Mouse (Mus musculus) cortical plate, adult 2 months (tissue): ENCODE measurements around the gene Cldn9. TPM values are rescaled to one million over a fixed set of nuclear protein-coding genes. Genes with fewer than 3 reads are reported as not detected.

Experiments
- H3K27ac ChIP-seq: fragments of 200-500 bp; 2 replicates; pipeline ENCODE4 v1.5.1; 2012; ENCODE audit warnings: low read length, control low read depth, inconsistent platforms; ENCODE audit not compliant: insufficient read depth
- H3K4me1 ChIP-seq: fragments of 200-500 bp; 2 replicates; pipeline ENCODE4 v1.6.1; 2011; ENCODE audit warnings: low read length; ENCODE audit not compliant: control insufficient read depth, insufficient read depth
- H3K4me3 ChIP-seq: fragments of 200-500 bp; 2 replicates; pipeline ENCODE4 v1.5.1; 2011; ENCODE audit warnings: mild to moderate bottlenecking, low read length, control low read depth; ENCODE audit not compliant: insufficient read depth
- CTCF ChIP-seq: fragments of 200-500 bp; IDR thresholded peaks from 2 replicates; pipeline ENCODE4 v1.5.1; 2011; ENCODE audit warnings: mild to moderate bottlenecking, control low read depth, low read length; ENCODE audit not compliant: insufficient read depth; ENCODE audit errors: extremely low read depth
- POLR2A ChIP-seq: fragments of 200-500 bp; IDR thresholded peaks from 2 replicates; pipeline ENCODE4 v1.6.1; 2011; ENCODE audit warnings: mild to moderate bottlenecking, low read length, control low read depth; ENCODE audit not compliant: insufficient read depth; ENCODE audit errors: extremely low read depth
- polyA plus RNA-seq: library from polyadenylated mRNA; depleted of rRNA; stranded (reverse); fragments of >200 nt; gene quantifications from 2 replicates; pipeline ENCODE4 v1.2.3, GENCODE M21; 2012; rRNA removed

Cldn9 gene
- polyA plus RNA-seq, 1 experiment: 0.13 TPM

DNA sequence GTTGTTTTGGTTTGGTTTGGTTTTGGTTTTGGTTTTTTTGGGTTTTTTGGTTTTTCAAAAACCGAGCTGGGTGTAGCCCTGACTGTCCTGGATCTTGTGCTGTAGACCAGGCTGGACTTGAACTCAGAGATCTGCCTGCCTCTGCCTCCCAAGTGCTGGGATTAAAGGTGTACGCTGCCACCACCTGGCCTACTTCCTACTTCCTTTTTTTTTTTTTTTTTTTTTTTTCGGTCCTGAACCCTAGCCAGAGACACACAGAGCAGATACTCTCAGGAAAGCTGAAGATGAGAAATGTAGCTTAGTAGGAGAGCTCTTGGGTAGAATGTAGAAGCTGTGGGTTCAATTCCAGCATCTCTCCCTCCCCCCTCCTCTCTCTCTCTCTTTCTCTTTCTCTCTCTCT is 25.4 kb downstream of the Cldn9 start:
- TF ChIP-seq POLR2A (no peak), CTCF (no peak)
- H3K4me3 ChIP-seq: no peak overlapping the region
- no peaks in the 10 kb centered on the region for H3K4me1 ChIP-seq
- H3K27ac ChIP-seq: no peak overlapping the region

DNA sequence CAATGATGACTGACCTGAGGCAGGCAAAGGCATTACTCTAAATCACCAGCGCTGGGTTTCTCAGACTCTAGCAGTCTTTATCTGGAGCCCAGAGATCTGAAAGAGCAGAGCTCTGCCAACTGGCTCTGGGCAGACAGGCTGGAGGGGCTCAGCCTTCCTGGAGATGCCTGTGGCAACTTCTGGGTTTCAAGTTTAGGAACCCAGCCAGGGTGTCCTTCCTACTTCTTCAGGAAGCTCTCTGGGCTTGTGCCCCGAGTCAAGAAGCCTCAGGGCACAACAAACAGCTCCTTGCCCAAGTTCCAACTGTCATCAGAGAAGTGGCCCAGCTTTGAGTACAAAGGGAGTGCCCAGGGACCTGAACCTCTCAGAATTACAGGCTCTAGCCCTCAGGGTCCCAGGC is 29.4 kb downstream of the Cldn9 start:
- Histone ChIP-seq H3K4me1 (no peaks in the 10 kb centered on the region), H3K27ac (no peak overlapping the region), H3K4me3 (no peak overlapping the region)
- TF ChIP-seq CTCF: no peak
- no peak for TF ChIP-seq POLR2A

DNA sequence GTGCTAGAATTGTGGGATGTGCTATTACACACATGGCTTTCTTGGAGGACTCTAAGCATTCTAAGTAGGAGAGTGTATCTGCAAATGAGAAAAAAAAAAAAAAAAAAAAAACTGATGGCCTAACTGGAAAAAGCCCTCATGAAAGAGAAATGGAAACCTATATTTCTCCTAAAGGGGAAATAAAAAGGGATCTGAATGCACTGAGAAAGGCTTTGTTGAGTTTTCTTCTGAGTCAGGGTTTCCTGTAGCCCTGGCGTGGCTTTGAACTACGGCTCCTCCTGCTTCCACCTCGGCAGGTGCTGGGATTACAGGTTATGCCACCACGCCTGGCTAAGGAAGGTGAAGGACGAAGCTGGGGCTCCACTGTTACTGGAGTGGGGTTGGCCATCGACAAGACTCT is 29.8 kb downstream of the Cldn9 start:
- Histone ChIP-seq H3K4me1 (no peaks in the 10 kb centered on the region), H3K4me3 (no peak overlapping the region), H3K27ac (no peak overlapping the region)
- TF ChIP-seq POLR2A: no peak
- TF ChIP-seq CTCF: no peak

DNA sequence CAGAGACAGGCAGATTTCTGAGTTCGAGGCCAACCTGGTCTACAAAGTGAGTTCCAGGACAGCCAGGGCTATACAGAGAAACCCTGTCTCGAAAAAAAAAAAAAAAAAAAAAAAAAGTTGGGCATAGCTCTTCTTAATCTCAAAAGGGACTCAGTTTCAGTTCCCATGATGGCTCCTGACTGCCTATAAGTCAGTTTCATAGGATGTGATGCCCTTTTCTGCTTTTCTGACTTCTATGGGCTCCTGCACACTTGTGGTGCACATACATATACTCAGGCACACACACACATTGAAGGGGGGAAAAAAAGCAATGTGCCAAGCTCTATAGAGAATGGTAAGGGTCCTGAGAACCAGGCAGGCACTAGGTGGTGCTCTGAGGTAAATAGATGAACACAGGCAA is 30.5 kb downstream of the Cldn9 start:
- Histone ChIP-seq H3K4me3 (no peak overlapping the region), H3K4me1 (no peaks in the 10 kb centered on the region), H3K27ac (no peak overlapping the region)
- no peak for TF ChIP-seq CTCF
- no peak for TF ChIP-seq POLR2A

GRCm38 (mm10) chr17:23651363-23651762 is 32.5 kb downstream of the Cldn9 start:
- H3K4me1 ChIP-seq: no peaks in the 10 kb centered on the region
- H3K4me3 ChIP-seq: no peak overlapping the region
- TF ChIP-seq CTCF (no peak), POLR2A (no peak)
- H3K27ac ChIP-seq: no peak overlapping the region

GRCm38 (mm10) chr17:23645894-23646293 is 37.9 kb downstream of the Cldn9 start:
- Histone ChIP-seq H3K27ac (no peak overlapping the region), H3K4me3 (no peak overlapping the region), H3K4me1 (no peaks in the 10 kb centered on the region)
- no peak for TF ChIP-seq POLR2A
- no peak for TF ChIP-seq CTCF

DNA sequence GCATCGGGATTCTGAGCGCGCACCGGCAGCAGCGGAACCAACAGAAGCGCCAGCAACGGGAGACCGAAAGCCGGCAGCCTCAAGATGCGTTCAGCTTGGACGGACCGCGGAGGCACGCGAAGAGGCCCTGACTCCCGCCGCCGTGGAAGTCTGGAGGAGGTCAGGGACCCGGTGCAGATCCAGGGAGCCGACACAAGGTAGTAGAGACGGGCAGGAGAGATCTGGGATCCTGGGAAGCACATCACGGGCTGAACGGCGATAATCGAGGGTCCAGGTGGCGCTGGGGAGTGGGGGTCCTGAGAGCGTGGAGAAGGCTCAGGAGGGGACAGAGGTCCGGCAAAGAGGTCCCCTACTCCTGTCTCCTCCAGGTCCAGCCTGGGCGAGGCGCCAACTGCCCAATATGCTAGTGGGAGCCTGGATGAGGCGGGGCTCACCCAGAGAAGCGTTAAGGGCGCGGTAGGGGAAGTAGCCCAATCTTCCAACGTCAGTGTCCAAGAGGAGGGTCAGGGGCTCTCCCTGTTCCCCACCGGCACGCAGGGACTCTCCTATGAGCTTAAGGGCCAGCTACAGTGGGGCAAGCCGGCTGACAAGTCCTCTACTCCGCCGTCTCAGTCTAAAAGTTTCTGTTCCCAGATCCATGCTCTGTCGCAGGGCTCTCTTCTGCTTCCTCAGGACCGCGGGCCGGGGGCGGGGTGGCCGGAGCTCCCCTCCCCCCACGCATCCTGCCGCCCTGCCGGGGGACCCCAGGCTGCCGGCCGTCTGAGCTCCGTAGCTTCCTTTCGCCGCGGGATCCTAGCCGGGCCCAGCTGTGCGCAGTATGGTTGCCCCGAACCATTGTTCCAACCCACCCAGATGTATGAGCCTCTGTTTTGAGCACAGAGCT is 39.0 kb downstream of the Cldn9 start, which contains the start of gene Mmp25:
Gene Mmp25 (minus strand): TSS at position 665 of the 883 bp plus-strand sequence.
- no peak within 1 kb of the TSS for H3K27ac ChIP-seq
- peak within 1 kb of the TSS; percentile 22; the same call in 1 of the 2 replicates for H3K4me3 ChIP-seq
- no peaks in the 10 kb centered on the region for H3K4me1 ChIP-seq
- TF ChIP-seq POLR2A: no peak
- TF ChIP-seq CTCF: no peak

Other genes with a start within 250 kb of the Cldn9 start
- gene Vmn2r117, start 204.3 kb downstream of the Cldn9 start, polyA plus RNA-seq: not detected in 2 replicates
- gene Zfp213, start 119.8 kb downstream of the Cldn9 start, polyA plus RNA-seq: 7.9 and 8.7 TPM in 2 replicates
- 27.2 and 28.5 TPM in 2 replicates for gene Zfp13, start 84.5 kb downstream of the Cldn9 start, polyA plus RNA-seq
- gene Zscan10, start 83.2 kb downstream of the Cldn9 start, polyA plus RNA-seq: 0.13 TPM in 1 of 2 replicates, not detected in the other
- 0.23 and 0.28 TPM in 2 replicates for gene Mmp25, start 38.7 kb downstream of the Cldn9 start, polyA plus RNA-seq
- gene Bicdl2, start 23.5 kb downstream of the Cldn9 start, polyA plus RNA-seq: 0.10 TPM in 1 of 2 replicates, not detected in the other
- gene Hcfc1r1, start 10.4 kb downstream of the Cldn9 start, polyA plus RNA-seq: 137 and 139 TPM in 2 replicates
- 8.5 and 8.8 TPM in 2 replicates for gene Thoc6, start 10.1 kb downstream of the Cldn9 start, polyA plus RNA-seq
- 2.7 and 4.2 TPM in 2 replicates for gene Tnfrsf12a, start 6.6 kb downstream of the Cldn9 start, polyA plus RNA-seq
- gene Cldn6, start 4.8 kb downstream of the Cldn9 start, polyA plus RNA-seq: 0.09 TPM in 1 of 2 replicates, not detected in the other
- 0.21 TPM in 2 replicates for gene 1520401A03Rik, start 38.8 kb upstream of the Cldn9 start, polyA plus RNA-seq
- 10.3 and 10.6 TPM in 2 replicates for gene Pkmyt1, start 42.3 kb upstream of the Cldn9 start, polyA plus RNA-seq
- gene Paqr4, start 56.8 kb upstream of the Cldn9 start, polyA plus RNA-seq: 61.8 and 65.7 TPM in 2 replicates
- gene Kremen2, start 61.8 kb upstream of the Cldn9 start, polyA plus RNA-seq: 0.85 and 0.96 TPM in 2 replicates
- gene Flywch1, start 87.6 kb upstream of the Cldn9 start, polyA plus RNA-seq: 257 and 259 TPM in 2 replicates
- 27.2 and 28.8 TPM in 2 replicates for gene Flywch2, start 102.1 kb upstream of the Cldn9 start, polyA plus RNA-seq
- 640 and 696 TPM in 2 replicates for gene Srrm2, start 106.5 kb upstream of the Cldn9 start, polyA plus RNA-seq
- 547 and 628 TPM in 2 replicates for gene Elob, start 145.1 kb upstream of the Cldn9 start, polyA plus RNA-seq
- gene Prss33, start 152.0 kb upstream of the Cldn9 start, polyA plus RNA-seq: not detected in 2 replicates
- gene Prss32, start 159.8 kb upstream of the Cldn9 start, polyA plus RNA-seq: not detected in 2 replicates
- 0.23 and 0.29 TPM in 2 replicates for gene Prss41, start 160.1 kb upstream of the Cldn9 start, polyA plus RNA-seq
- gene Prss21, start 184.0 kb upstream of the Cldn9 start, polyA plus RNA-seq: not detected in 2 replicates
- not detected in 2 replicates for gene Dcpp1, start 196.8 kb upstream of the Cldn9 start, polyA plus RNA-seq
- gene Dcpp2, start 196.9 kb upstream of the Cldn9 start, polyA plus RNA-seq: not detected in 2 replicates
- gene Dcpp3, start 233.4 kb upstream of the Cldn9 start, polyA plus RNA-seq: not detected in 2 replicates